Mouse (Mus musculus) megakaryocyte, adult 5-6 weeks (primary cell): ENCODE results near the gene Ccdc57. TPM values are rescaled to one million over a fixed set of nuclear protein-coding genes. Genes with fewer than 3 reads are reported as not detected.
"Not testable (repeated sequence)": the region's sequence is repeated elsewhere in the genome, so short reads cannot be mapped to it uniquely, and the experiment has no call there.

Experiments used
- ATAC-seq: 2 replicates; pipeline ENCODE4 v1.8.0; 2016; ENCODE audit warnings: mild to moderate bottlenecking, inconsistent platforms; ENCODE audit not compliant: poor library complexity, severe bottlenecking
- total RNA-seq, 2 experiments: library from RNA; stranded (forward) in 1 of 2; stranded (reverse) in 1 of 2; fragments of 153-499, 151-499 nt in 1 of 2; fragments of 221-1000, 200-1000 nt in 1 of 2; gene quantifications; 2 replicates each; pipeline versions ENCODE4 v1.2.3 to v1.2.4; 2015 to 2017

Gene Ccdc57
- total RNA-seq, 2 experiments from 2014 or later, result 1.2 to 2.1 TPM

DNA sequence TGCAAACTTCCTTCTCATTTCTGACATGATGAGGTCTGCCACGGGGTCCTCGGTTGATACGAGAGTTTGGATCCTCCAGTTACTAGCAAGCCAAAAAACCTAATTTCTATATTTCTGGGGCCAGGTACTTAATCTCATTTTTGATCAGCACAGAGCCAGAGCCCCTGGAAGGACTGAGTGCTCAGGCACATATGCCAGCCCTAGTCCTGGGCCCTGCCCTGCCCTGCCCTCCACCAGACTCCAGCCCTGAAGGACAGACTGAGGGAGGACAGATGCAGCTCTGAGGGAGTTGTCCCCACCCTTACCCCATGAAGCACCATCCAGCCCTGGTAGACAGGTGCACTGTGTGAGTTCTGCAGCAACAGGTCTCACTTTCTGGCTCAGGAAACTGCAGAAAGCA lies 28.1 kb downstream of the Ccdc57 start:
- no peak for ATAC-seq

DNA sequence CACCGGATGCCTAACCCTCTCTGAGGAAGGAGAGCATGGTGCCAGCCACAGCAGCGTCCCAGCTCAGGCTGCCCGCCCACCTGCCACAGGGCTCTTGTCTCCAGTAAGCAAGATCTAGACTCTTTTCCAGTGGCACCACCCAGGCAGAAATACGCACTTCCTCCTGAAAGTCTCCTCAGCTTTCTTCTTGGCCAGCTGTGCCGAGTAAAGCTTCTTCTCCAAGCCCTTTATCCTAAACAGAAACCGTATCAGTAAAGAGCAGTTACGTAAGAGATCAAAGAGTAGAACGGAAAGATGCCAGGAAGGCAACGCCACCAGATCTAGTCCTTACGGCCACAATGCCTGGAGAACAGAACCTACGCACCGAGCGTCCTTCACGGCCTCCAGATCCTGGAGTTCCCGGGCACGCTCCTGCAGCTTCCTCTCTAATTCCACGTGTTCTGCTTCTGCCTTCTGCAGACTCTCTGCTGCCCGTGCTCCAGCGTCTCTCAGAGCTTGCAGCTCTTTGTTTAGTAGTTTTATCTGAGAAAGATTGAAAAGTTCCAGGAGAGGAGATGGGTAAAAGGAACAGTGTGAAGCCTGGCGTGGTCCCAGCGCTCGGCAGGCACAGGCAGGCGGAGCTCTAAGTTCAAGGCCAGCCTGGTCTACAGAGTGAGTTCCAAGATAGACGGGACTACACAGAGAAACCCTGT lies 29.4 kb downstream of the Ccdc57 start:
- ATAC-seq, result no peak

DNA sequence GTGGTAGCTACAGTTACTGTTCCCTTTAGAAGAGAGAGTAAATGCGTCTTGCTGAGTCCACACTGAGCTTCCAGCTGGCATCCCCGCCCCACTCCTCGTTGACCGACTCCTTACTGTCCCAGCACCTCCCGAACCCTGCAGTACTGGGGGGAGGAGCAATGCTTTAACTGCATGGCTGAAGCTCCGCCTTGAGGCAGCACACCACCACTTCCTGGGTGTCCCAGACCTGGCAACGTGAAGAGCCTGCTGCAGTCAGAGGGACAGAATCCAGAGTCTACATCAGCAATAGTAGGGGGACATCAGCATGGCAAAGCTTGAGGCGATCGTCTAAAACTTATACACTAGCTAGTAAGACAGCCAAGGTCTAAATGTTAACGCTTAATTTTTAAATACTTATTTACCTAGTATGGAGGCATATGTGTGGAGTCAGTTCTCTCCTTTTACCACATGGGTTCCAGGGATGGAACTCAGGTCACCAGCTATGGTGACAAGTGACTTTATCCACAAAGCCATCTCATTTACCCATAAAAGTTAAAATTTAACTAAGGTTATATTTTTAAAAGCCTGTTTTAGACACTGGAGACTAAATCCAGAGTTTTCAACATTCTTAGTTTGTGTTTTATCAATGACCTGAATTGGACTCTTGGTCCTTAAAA lies 30.1 kb downstream of the Ccdc57 start:
- no peak for ATAC-seq

DNA sequence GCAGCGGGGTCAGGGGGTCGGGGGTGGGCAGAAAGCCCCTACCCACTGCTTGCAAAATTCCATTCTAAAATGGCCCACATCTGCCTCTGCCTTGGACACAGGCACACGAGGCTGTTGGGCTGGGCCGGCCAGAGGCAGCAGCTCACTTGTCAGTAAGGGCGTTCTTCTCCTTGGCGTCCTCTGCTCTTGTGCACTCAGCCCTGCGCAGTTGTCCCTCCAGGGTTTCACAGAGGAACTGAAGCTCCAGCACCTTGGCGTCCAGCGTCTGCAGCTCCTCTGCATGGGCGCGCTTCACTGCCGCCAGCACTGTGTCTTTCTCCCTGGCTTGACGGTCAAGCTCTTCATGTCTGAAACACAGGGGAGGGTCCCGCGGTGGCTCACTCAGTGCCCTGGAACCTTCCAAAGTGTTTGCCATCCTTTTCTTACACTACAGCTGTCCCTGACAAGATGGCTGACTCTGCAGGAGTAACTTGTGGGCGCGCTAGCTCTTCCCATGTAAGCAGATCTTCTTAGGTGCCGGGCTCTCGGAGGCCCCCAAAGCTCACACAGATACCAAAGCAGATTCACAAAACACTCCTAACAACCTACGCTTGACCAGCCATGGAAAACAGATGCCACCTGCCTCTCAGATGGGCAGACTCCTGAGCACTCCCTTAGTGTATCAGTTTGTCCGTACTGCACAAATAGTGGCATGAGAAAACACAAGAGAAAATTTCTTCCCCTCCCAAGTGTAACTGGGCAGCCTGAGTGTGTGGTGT lies 30.8 kb downstream of the Ccdc57 start:
- no peak for ATAC-seq

DNA sequence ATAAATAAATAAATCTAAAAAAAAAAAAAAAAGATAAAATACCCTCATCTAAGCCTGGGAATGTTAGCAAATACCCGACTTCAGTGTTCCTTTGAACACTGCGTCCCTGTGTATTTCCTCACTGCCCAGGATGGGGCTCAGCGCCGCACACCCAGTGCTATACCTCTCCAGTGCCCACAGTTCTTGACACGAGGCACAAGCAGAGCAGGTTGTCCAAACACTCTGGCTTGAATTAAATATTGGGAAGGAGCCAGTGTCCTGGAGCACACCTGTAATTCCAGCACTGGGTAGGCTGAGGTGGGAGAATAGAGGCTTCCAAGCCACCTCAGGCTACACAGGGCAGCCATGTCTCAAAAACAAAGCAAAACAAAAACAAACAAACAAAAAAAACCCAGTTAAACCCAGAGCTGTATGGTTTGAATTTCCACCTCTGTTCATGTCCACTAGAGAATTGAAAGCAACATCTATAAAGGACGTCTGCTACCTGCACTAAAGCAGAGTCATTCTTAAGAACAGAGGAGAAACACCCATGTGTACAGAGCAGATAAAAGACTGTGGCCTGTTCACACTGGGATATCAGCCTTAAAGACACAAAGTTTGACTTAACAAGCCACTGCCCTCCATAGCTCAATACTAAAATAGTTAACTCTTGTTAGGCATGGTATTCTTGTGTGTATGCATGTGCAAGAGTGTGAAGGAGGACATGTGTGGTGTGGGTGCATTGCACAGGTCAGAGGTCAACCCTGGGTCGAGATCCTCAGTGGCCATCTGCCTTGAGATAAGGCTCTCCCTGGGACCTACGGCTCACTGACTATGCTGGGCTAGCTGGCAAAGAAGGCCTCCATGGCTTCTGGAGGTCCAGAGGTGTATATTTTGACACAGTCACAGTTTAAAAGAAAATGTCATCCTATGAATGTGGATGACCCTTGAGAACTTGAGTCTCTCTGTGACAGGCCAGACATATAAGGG lies 32.1 kb downstream of the Ccdc57 start:
- ATAC-seq, result no peak

DNA sequence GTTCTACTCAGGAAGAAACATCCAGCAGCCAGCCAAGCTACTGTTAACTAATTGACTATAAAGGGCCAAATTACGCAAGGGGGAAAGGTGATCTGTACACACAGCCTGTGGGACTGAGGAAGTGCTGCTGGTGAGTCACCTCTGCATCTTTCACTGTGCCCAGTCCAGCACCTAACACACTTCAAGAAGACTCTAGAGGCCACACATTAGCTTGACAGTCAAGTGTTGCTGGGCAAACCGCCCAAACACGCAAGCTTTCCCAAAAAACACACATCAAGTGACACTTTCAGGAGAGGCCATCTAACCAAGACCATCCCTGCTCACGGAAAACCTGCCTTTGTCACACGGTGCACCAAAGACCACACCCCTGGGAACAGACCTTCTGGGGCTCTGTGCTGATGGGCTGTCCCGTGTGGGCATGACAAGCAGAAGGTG lies 34.5 kb downstream of the Ccdc57 start:
- peak; percentile 90 for ATAC-seq

DNA sequence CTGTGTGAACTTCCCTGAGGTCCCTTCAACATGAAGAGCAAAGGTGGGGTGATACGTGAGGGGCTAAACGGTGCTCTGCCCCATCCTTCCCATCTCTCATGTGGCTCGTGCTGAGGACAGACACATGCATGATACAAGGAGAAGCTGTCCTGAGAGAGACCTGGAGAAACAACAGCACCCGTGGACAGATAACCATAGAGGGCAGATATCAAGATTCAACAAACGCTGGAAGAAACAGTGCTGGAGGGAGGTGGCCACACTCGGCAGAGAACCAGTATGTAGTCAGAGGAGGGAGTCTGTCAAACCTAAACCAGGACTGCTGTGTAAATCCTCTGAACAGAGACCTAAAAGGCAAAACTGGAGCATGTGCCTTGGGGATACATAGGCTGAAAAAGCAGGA lies 37.2 kb downstream of the Ccdc57 start:
- no peak for ATAC-seq

DNA sequence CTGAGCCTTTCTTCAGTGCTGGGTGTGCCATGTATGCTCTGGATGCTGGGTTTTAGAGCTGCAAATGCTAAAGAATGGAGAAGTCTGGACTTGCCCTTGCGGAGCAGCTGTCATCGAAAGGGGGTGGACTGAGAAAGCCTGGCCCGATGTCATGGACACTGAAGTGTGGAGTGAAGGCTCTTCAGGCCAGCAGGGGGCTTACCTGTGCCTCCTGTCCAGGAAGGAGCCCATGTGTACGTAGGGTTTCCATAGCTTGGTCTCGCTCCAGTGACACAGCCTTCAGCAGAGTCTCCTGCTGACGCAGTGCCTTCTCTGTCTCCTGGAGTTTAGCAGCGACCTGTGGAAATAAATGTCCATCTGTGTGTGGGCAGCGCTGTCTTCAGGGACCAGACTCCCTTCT lies 38.3 kb downstream of the Ccdc57 start:
- no peak for ATAC-seq

DNA sequence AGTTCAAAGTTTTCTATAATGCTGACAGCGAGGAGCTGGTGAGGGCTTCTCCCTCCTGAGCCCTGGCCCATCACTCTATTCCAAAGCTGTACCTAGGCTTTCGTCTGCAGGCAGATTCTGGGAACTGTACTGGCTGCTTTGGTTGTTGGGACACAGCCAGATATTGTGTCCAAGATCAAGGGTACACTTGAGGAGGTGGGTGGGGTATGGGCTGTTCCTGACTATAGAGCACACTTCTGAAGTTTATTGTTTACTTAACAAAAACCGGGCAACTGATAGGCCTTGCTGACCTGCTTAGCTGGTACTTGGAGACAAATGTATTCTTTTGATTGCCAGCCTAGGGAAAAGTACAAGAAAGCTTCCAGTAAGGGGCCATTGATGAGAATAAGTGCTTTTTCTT lies 43.5 kb downstream of the Ccdc57 start:
- no peak for ATAC-seq

DNA sequence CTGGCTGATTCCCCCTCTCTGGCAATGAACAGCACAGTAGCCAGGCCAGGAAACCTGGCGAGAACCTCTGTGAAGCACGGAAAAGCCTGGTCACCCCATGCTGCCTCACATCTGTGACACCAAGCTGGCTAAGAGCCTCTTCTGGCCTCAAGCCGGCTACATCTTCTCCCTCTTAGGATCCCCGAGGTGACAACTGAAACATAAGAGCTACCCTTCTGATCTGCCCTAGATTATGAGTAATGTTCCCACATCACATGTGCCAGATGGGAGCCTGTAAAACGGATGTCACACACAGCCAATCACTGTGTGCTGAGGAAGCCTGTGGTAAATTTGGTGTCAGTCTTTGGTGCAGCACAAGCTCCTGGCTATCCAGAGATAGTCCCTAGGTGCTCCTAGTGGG lies 44.0 kb downstream of the Ccdc57 start:
- ATAC-seq, result no peak

DNA sequence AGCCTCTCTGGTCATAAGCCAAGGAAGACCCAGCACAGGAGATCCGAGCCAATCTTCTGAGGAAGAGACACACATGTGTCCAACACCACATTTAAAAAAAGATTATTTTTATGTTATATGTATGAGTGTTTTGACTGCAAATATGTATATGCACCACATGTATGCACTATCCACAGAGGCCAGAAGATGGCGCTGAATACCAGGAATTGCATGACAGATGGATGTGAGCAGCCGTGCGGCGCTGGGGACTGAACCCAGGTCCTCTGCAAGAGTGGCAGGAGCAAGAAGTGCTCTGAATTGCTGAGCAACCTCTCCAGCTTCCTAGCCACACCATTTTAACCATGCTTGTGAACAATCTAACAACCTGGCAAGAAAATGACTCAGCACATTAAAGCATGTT lies 45.2 kb downstream of the Ccdc57 start:
- no peak for ATAC-seq

DNA sequence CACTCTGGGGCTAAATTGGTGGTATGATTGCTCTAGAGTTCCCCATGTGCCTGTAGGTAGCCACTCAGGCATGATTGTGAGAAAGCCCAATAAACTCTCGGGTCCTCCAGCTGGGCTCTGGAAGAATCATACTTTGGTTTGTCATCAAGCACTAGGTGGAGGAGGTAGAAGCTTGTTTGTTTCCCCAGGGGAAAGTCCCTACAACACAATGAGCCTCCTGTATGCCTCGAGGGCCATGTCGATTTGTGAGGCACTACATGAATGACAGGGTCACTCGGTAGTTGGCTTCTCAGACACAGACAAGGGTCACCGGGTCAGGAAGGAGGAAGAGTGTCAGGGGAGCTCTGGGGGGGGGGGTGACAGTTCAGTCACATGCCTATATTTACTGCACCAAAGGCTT lies 46.2 kb downstream of the Ccdc57 start:
- ATAC-seq, result no peak

DNA sequence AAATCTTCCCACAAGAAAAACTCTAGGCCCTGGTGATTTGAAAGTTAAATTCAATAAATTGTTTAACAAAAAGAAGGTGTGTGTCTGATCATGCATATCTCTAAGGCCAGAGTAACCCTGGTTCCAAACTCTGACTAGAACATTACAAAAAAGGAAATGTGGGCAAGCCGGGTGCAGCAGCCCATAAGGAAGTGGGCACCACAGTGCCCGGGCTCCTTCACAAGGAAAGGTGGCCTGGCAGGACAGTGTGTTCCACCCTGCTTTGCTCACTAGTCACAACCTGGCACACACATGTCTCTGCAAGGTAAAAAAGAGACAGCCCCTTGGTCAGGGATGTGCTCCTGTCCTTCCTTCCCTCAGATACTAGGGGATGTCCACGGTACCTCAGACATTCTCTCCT lies 49.1 kb downstream of the Ccdc57 start:
- ATAC-seq, result peak; percentile 40; the same call in 1 of the 2 replicates

DNA sequence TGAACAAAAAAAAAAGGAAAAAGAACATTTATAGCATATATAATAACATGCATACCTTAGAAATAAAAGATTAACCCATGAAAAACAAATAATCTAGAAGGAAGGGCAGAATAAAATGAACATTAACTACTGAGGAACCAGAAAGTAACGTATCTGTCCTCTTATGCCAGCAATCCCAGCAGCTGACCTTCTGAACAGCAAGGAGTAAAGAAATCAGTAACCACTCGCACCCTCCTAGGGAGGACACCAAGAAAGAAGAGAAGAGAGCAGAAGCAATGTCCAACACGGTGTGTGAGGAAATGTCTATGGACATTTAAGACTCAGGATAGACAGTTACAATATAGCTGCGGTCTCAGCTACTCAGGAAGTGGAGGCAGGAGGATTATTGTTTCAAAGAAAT lies 49.7 kb downstream of the Ccdc57 start:
- ATAC-seq, result no peak

DNA sequence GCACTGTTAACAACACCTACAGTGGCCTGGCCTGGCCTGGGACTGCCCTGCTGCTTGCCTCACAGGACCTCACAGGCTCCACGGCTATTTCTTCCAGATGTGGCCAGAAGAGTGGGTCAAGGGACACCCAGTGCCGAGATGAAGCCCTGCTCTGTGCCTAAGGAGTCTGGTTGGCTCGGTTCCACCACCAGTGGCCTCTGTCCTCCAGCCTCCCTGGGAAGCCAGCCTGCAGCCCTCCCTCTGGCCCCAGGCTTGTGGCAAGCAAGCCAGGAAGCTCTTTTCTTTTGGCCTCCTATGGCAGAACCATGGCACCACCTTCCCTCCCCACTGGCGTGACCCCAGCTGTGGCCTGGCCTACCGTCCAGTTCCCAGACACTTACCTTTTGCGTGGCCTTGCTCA lies 59.5 kb downstream of the Ccdc57 start:
- no peak for ATAC-seq

DNA sequence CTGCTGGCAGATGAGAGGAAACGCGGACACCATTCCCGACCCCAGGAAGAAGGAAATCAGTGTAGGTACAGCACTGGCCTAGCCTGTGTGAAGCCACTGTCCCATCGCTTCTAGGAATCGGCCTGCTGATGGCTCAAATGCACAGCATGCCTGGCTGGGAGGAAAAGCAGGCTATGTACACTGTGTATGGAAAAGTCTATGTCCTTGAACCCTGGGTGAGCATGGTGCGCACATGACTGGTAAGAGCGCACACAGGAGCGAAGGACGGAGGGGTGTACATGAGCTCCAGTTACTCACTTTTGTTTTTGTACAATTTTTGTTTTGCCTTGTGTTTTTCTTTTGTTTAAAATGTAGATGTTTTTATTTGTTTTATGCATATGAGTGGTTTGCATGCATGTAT lies 61.2 kb downstream of the Ccdc57 start:
- ATAC-seq, result no peak

DNA sequence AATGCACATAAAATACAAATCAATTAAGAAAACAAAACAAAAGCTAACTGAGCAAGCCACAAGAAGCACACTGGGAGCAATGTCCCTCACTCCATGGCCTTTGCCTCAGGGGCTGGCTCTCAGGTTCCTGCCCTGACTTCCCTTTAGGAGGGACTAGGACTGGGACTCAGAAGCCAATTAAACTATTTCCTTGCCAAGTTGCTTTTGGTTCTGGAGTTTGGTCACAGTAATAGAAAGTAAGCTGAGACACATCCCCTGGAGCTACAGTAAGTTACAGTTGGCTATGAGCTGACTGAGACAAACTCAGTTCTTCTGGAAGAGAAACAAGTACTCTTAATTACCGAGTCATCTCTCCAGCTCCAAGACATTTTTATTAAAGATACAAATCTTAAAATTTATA lies 66.9 kb downstream of the Ccdc57 start:
- ATAC-seq, result no peak

DNA sequence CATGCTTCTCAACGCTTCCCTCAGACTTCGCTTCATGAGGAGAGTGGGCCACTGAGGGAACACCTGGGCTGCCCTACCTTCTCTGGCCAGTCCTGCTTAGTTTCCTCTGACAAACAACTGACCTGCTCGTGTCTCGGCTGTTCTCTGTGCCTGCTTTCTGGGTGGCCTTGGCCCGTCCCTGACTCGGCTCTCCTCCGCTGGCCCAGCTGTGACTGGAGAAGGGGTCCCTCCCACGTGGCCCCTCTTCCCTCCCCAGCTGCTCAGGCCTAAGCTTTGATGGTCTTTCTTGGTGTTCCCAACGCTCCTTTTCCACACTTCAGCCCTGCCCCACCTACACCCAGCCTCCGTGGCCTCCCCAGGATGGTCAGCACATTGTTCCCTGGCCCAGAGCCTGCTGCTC lies 69.9 kb downstream of the Ccdc57 start:
- no peak for ATAC-seq

DNA sequence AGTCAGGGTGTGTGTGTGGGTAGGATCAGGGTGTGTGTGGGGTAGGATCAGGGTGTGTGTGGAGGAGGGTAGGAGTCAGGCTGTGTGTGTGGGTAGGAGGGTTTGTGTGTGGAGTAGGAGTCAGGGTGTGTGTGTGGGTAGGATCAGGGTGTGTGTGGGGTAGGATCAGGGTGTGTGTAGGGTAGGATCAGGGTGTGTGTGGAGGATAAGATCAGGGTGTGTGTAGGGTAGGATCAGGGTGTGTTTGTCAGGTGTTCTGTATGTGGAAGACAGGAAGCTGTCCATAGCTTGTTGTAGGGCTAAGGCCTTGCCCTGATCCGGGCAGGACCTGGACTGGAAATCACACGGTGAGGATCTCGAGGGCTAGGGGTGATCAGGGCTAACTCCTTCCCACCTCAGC lies 76.7 kb downstream of the Ccdc57 start:
- ATAC-seq, result not testable (repeated sequence)

DNA sequence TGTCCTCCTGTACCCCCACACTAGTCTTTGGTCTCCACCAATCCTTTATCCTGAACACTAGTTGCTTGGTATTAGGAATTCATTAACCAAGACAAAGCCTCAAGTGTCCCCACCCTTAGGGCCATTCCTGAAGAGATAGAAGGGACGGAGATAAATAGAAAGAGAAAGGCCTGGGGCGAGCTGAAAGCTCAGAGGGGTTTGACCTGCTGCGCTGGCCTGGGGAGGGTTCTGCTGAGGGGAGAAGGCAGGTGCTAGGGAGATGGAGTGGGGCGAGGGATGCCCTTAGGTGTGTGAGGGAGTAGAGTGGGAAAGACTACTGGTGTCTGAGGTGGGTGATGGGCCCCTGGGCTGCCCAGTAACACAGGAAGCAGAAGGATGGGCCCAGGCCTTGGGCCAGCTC lies 78.9 kb downstream of the Ccdc57 start:
- ATAC-seq, result no peak

DNA sequence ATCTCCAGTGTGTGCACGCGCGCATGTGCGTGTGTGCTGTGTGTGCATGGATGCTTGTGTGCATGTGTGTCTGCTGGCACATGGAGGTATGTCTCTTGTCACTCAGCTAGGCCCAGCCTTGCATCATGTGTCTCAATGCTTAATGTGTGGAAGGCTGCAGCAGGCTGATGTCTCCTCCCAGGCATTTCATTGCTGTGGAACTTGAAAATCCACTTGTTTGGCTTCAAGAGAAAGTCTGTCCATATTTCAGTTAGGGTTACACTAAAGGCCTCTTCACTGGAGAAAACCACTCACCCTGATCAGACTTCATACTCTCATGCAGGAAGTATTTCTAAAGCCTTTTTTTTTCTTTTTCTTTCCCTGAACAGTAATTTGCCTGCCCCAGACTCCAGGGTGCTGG lies 79.5 kb downstream of the Ccdc57 start:
- ATAC-seq, result no peak
